Mouse (Mus musculus): ENCODE data around the gene Tubb5.

The Tubb5 gene

GRCm38 (mm10) chr17:35825109-35825850 lies 12.8 kb downstream of the Tubb5 start:
- DNase-seq (ENCODE audit: low spot score in 2 of 2): no peak

DNA sequence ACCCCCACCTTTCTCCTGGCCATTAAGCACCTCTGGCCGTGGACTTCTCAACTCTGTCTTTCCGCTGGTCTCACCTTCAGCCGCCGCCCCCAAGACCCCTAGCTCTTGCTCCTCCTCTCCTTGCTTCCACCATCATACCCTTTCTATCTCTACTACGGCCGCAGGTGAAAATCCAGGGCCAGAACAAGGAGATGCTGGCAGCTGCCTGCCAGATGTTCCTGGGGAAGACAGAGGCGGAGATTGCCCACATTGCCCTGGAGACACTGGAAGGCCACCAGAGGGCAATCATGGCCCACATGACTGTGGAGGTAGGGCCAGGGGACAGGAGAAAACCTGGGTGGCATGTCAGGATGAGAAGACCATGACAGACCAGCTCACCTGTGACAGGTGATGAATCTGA lies 13.7 kb downstream of the Tubb5 start:
- DNase-seq (ENCODE audit: low spot score in 2 of 2): no peak

- peak; percentile 70 to 81 for DNase-seq (ENCODE audit: low spot score in 2 of 2)
Measured at GRCm38 (mm10) chr17:35822964-35823937, 14.9 kb downstream of the Tubb5 start, which contains the start of gene Flot1. Gene Flot1, plus strand, starts transcription at chr17:35823230.

DNA sequence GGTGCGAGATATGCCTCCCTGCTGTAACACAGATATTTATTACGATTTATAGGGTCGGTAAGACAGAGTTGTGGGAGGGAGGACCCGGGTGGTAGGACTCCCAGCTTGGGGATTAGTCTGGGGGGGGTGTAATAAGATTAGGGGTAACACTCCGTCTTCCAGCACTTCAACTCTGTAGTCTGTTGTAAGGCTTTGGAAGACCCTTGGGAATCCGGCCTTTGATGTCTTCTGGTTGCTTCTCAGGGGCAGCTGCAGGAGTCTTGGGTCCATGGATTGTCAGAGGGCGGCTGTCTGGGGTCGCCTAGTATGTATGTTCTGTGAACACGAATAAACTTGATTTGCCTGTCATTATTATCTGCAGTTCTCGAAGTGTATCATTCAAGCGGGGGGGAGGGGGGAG lies 15.5 kb downstream of the Tubb5 start:
- no peak for DNase-seq (ENCODE audit: low spot score in 2 of 2)

GRCm38 (mm10) chr17:35821439-35822430 lies 16.4 kb downstream of the Tubb5 start, which contains the start of gene Ier3:
Gene Ier3, plus strand, starts transcription at chr17:35821684.
- peak; percentile 67 for DNase-seq (ENCODE audit: low spot score in 2 of 2)

GRCm38 (mm10) chr17:35820111-35820510 lies 18.0 kb downstream of the Tubb5 start:
- DNase-seq (ENCODE audit: low spot score in 2 of 2): no peak

DNA sequence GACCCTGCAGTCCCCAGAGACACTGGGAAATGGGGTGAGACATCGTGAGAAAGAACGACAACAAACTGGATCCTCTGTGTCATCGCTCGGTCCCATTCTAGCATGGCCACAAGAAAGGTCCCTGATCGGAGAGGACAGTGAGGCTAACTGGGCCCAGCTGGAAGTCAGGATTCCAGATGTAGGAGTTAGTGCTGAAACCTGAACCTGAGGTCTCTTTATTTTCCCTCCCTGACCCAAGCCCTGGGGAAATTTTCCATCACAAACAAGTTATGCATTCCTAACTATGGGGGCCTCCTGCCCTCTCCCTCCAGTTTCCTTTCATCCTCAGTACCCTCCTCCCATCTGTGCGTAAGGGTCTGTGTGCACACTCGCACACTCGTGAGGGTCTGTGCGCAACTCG lies 20.9 kb downstream of the Tubb5 start:
- DNase-seq (ENCODE audit: low spot score in 2 of 2): no peak

DNA sequence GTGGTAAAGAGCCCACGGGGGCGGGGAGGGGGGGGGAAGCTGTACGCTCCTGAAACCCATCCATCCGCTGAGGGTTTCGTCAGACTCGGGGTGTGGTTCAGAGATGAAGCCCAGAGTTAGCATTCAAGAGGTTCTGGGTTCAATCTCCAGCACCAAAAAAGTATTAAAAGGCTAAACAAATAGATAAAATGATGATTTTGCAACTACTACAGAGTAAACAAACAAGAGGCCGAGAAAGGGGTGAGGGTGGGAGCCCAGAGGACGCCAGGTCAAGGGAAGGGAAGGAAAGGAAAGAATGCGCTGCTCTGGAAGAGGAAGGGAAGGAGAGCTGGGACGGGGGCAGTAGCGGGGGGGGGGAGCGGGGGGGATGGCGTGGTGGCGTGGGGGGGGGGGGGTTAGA lies 21.4 kb downstream of the Tubb5 start:
- DNase-seq (ENCODE audit: low spot score in 2 of 2): no peak

GRCm38 (mm10) chr17:35815836-35816235 lies 22.3 kb downstream of the Tubb5 start:
- DNase-seq (ENCODE audit: low spot score in 2 of 2): no peak

DNA sequence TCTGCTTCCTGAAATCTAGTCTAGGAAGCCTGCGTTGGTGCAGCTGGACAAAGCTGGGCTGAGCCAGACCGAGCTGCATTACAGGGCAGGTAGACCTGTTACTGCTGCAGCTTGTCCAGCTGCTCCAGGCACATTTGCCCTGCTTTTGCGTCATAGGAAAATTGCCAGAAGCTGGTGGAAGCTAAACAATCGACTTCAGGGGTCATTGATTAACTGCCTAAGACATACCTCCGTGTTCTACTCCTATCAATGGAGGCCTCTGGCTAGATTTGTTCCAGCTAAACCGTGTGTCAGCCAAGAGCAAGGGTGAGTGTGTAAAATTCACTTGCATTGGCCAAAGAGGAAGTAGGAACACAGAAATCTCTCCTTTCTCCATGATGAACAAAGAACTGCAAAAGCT lies 23.4 kb downstream of the Tubb5 start:
- DNase-seq (ENCODE audit: low spot score in 2 of 2): no peak

DNA sequence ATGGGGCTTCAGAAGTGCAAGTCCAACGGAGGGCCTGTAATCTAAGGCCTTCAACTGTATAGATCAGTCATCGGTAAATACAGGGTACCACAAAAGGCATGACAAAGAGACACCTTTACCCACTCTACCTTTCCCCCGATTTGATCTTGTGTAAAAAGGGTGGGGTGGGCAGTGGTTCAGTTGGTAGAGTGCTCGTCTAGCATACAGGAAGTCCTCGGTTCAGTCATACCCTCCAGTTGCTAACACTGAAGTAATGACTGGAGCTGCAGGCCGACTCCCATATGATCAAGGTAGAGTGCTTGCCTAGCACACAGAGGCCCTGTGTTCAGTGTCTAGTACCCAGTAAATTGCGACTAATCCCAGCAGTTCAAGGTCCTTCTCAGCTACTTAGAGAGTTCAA lies 24.5 kb downstream of the Tubb5 start:
- DNase-seq (ENCODE audit: low spot score in 2 of 2): no peak

DNA sequence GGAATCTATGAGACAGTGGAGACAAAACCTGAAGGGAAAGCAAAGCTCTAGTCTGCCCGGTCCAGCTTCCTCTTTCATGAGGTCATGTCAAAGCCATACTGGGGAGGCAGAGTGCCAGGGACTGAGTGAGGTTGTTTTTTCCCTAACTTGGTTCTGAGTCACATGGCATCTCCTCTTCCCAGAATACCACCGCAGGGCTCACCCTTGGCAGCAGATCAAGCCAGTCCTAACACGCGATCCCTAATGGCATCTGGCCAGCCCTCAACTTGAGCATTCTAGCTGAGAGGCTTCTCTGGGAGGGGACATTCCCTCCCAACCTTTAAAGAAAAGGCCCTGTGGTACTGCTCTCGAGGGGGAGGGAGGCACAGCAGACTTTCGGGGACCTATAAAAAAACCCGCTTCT lies 24.9 kb downstream of the Tubb5 start:
- peak in 1 of 2 experiments; percentile 42 for DNase-seq (ENCODE audit: low spot score in 2 of 2)

GRCm38 (mm10) chr17:35812736-35813135 lies 25.4 kb downstream of the Tubb5 start:
- no peak for DNase-seq (ENCODE audit: low spot score in 2 of 2)

GRCm38 (mm10) chr17:35812307-35812706 lies 25.8 kb downstream of the Tubb5 start:
- DNase-seq (ENCODE audit: low spot score in 2 of 2): no peak

DNA sequence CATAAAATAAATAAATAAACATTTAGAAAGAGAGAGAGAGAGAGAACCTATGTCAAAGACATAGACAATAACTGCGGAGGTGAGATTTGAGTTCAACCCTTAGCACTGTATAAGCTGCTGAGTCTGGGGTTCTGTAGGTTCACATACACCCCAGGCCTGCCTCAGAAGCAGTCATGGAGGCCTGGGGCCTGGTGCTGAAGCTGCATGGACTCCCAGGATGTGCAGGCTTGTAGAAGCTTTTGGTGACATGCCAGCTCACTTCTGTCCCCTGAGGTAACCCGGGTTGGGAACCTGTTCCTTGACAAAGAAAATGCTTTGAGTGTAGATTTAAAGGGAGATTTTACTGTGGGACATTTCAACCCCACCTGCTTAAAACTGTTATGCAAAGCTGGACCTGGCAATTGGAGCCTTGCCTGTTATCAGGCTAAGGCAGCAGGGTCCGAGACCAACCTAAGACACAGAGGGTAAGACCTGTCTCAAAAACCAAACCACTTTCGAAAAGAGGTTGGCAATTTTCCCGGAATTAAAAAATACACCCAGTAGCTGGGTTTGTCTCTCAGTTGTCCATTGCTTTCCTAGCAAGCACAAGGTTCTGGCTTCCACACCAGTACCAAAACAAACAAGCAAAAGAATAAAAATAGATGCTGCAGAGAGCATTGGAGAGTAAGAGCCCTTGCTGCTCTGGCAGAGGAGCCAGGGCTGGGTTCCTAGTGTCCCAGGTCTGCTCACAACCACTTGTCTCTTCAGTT lies 27.0 kb downstream of the Tubb5 start:
- no peak for DNase-seq (ENCODE audit: low spot score in 2 of 2)

- DNase-seq (ENCODE audit: low spot score in 2 of 2): no peak
Measured at GRCm38 (mm10) chr17:35809395-35809794, 28.7 kb downstream of the Tubb5 start.

DNA sequence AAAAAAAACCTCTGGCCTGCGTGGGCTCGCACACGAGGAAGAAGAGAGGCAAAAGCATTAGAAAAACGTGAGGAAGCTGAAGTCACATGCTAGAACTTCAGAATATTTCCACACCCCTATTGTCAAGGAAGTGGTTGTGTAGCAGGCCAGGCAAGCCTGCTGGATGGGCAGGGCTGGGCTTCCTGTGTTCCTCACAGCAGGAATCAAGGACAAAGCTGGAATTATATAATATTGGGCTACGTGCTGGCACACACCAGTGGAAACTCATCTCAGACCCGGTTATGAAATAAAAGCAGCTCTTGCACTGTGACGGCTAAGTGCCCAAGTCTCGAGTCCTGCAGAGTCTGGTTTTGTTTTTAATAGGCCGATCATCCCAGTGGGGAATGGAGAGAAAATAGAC lies 30.0 kb downstream of the Tubb5 start:
- DNase-seq (ENCODE audit: low spot score in 2 of 2): no peak

- DNase-seq (ENCODE audit: low spot score in 2 of 2): no peak
Measured at GRCm38 (mm10) chr17:35803858-35804399, 34.2 kb downstream of the Tubb5 start.

- no peak for DNase-seq (ENCODE audit: low spot score in 2 of 2)
Measured at GRCm38 (mm10) chr17:35803020-35803419, 35.1 kb downstream of the Tubb5 start.

GRCm38 (mm10) chr17:35800905-35801304 lies 37.2 kb downstream of the Tubb5 start:
- DNase-seq (ENCODE audit: low spot score in 2 of 2): no peak

All from right cerebral cortex, adult 2 months (tissue).